Mouse (Mus musculus) right cerebral cortex, postnatal 36 days (tissue): ENCODE measurements around the gene Rin3.

Experiments used
- DNase-seq, 2 experiments: peaks; one replicate each; pipeline ENCODE4 v3.0.0; 2022; ENCODE audit warnings: low spot score in 2 of 2, mixed read lengths in 1 of 2

The Rin3 gene

GRCm38 (mm10) chr12:102369488-102370235 is 86.8 kb downstream of the Rin3 start:
- DNase-seq = no peak

- DNase-seq = no peak
Observed at GRCm38 (mm10) chr12:102370931-102371500, 88.2 kb downstream of the Rin3 start.

GRCm38 (mm10) chr12:102372322-102372721 is 89.5 kb downstream of the Rin3 start:
- no peak for DNase-seq

DNA sequence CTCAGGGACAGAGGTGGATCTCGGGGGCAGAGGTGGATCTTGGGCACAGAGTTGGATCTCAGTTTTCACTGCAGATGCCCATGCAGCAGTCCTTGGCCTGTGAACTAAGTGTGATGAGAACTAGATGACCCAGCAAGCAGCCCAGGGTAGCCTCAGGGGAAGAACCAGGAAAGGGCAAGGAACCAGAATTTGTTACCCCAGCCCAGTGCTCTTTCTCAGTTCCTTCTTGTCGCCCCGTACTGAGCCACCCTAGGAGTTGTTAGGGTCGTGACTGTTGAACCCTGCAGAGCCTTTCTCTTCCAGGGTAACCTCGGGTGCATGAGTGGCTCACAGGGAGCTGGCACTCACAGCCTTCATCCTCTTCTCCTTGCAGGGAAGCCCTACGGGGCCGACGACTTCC is 99.3 kb downstream of the Rin3 start:
- DNase-seq = no peak

- no peak for DNase-seq
Observed at GRCm38 (mm10) chr12:102383288-102383687, 100.4 kb downstream of the Rin3 start.

GRCm38 (mm10) chr12:102384819-102385218 is 102.0 kb downstream of the Rin3 start:
- DNase-seq = no peak

GRCm38 (mm10) chr12:102387219-102387917 is 104.5 kb downstream of the Rin3 start:
- peak; percentile 72 to 81 for DNase-seq

GRCm38 (mm10) chr12:102390042-102390441 is 107.2 kb downstream of the Rin3 start:
- DNase-seq = no peak

- no peak for DNase-seq
Observed at GRCm38 (mm10) chr12:102391109-102391508, 108.3 kb downstream of the Rin3 start.

GRCm38 (mm10) chr12:102391982-102392381 is 109.1 kb downstream of the Rin3 start:
- no peak for DNase-seq

- DNase-seq = no peak
Observed at GRCm38 (mm10) chr12:102394496-102394895, 111.6 kb downstream of the Rin3 start.

GRCm38 (mm10) chr12:102395537-102395936 is 112.7 kb downstream of the Rin3 start:
- no peak for DNase-seq

- DNase-seq = no peak
Observed at GRCm38 (mm10) chr12:102395998-102396991, 113.4 kb downstream of the Rin3 start.

- no peak for DNase-seq
Observed at GRCm38 (mm10) chr12:102398588-102398987, 115.7 kb downstream of the Rin3 start.

DNA sequence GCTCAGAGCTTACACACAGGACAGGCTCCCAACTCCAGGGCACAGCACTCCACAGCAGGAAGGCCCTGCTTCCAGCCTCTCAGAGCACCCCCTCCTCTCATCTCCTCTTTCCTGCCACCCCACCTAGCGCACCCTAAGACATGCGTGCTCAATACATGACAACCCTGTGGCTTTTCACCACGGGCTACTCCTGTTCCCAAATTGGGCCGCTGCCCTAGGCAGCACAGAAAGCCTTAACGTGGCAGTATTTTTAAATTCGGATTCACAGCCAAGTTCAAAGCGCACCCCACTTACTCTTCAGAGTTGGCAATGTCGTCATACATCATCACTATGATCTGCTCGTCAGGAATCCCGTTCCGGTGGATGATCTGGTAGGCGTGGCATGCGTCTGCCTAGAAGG is 130.3 kb downstream of the Rin3 start:
- DNase-seq = no peak

- DNase-seq = no peak
Observed at GRCm38 (mm10) chr12:102414686-102415085, 131.8 kb downstream of the Rin3 start.

DNA sequence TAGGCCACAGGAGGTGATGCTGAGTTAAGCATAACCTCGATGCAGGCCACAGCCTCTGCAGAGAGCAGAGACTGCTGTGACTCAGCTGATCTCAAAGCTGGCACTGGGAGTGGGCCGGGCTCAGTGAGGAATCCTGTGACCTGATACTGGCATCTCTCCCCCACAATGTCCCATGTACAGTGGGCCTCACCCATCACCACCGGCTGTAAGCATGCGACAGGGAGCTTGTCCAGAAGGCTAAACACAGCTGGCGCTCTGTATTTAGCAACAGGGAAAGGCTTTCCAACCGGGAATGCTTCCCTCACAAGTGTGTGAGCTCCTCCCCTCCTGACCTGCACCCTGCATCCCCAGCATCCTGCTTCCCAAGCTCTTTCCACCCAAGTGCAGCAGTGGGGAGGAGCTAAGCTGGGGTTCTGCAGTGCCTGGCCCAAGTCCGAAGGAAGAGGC is 133.6 kb downstream of the Rin3 start:
- peak in 1 of 2 experiments; percentile 50 for DNase-seq

- DNase-seq = no peak
Observed at GRCm38 (mm10) chr12:102416955-102417510, 134.2 kb downstream of the Rin3 start.

DNA sequence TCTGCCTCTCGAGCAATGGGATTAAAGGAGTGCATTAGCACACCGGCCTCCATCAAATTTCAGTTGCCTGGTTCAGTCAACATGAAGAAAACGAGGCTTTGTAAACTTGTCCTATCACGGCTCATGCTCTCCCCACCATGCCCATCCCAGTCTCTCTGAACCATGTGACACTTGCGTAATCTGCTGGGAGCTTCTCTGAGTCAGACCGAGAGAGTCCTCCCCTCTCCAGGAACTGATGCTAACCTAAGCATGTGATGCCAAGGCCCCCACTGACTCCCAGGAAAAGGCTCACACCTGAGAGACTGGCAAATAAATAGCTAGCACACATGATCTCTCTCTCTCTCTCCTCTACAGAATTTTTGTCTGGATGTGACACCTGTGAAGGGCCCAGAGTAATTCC is 134.9 kb downstream of the Rin3 start:
- DNase-seq = no peak

- DNase-seq = no peak
Observed at GRCm38 (mm10) chr12:102419544-102419943, 136.7 kb downstream of the Rin3 start.
